Mouse (Mus musculus): ENCODE measurements around the gene Rheb.
"Not testable (repeated sequence)": the region's sequence is repeated elsewhere in the genome, so short reads cannot be mapped to it uniquely, and the experiment has no call there.

Rheb gene

GRCm38 (mm10) chr5:24842274-24843102 lies at the start of gene Rheb:
Rheb (minus strand) TSS chr5:24842624.
- DNase-seq: peak; percentile 99

- DNase-seq: no peak
Measured at GRCm38 (mm10) chr5:24889860-24890259, 47.4 kb upstream of the Rheb start.

- no peak for DNase-seq
Measured at GRCm38 (mm10) chr5:24888874-24889591, 46.6 kb upstream of the Rheb start.

GRCm38 (mm10) chr5:24887271-24887670 lies 44.8 kb upstream of the Rheb start:
- no peak for DNase-seq

- DNase-seq: no peak
Measured at GRCm38 (mm10) chr5:24878713-24879112, 36.3 kb upstream of the Rheb start.

GRCm38 (mm10) chr5:24877836-24878624 lies 35.6 kb upstream of the Rheb start:
- no peak for DNase-seq

GRCm38 (mm10) chr5:24876653-24877052 lies 34.2 kb upstream of the Rheb start:
- DNase-seq: no peak

- peak; percentile 99 for DNase-seq
Measured at GRCm38 (mm10) chr5:24874111-24874510, 31.7 kb upstream of the Rheb start.

- no peak for DNase-seq
Measured at GRCm38 (mm10) chr5:24873221-24873620, 30.8 kb upstream of the Rheb start.

- DNase-seq: no peak
Measured at GRCm38 (mm10) chr5:24871276-24871675, 28.9 kb upstream of the Rheb start.

- no peak for DNase-seq
Measured at GRCm38 (mm10) chr5:24869796-24870289, 27.4 kb upstream of the Rheb start.

GRCm38 (mm10) chr5:24863804-24864203 lies 21.4 kb upstream of the Rheb start:
- DNase-seq: no peak

- no peak for DNase-seq
Measured at GRCm38 (mm10) chr5:24861449-24861930, 19.1 kb upstream of the Rheb start.

- peak; percentile 93 to 96 for DNase-seq
Measured at GRCm38 (mm10) chr5:24860635-24861448, 18.4 kb upstream of the Rheb start.

GRCm38 (mm10) chr5:24859771-24860540 lies 17.5 kb upstream of the Rheb start:
- DNase-seq: no peak

- no peak for DNase-seq
Measured at GRCm38 (mm10) chr5:24854827-24855600, 12.6 kb upstream of the Rheb start.

- no peak for DNase-seq
Measured at GRCm38 (mm10) chr5:24854256-24854655, 11.8 kb upstream of the Rheb start.

- DNase-seq: not testable (repeated sequence)
Measured at GRCm38 (mm10) chr5:24848261-24848660, 5.8 kb upstream of the Rheb start.

- no peak for DNase-seq
Measured at GRCm38 (mm10) chr5:24843841-24844240, 1.4 kb upstream of the Rheb start.

GRCm38 (mm10) chr5:24843103-24843475 lies 665 bp upstream of the Rheb start:
- no peak for DNase-seq
